Mouse (Mus musculus) neural tube, embryonic 12.5 days (tissue): ENCODE data around the gene Polr2e. TPM values are rescaled to one million over a fixed set of nuclear protein-coding genes. Genes with fewer than 3 reads are reported as not detected.

Experiments
- ATAC-seq: fragments of 200-750 bp; cut with Nextera tagmentation; 2 replicates; pipeline ENCODE4 v1.8.0; 2017; ENCODE audit warnings: low read depth, mild to moderate bottlenecking, moderate TSS enrichment, moderate library complexity; ENCODE audit not compliant: low FRiP score
- H3K27ac ChIP-seq: fragments of 300-500 bp; sonication (generic); 2 replicates; pipeline ENCODE4 v1.5.1; 2016
- H3K27me3 ChIP-seq: fragments of 300-500 bp; sonication (generic); replicated peaks from 2 replicates; pipeline ENCODE4 v1.6.1; 2016; ENCODE audit warnings: mild to moderate bottlenecking
- H3K36me3 ChIP-seq: fragments of 300-500 bp; sonication (generic); 2 replicates; pipeline ENCODE4 v1.6.1; 2016; ENCODE audit warnings: mild to moderate bottlenecking
- H3K4me1 ChIP-seq: fragments of 300-500 bp; sonication (generic); 2 replicates; pipeline ENCODE4 v1.6.1; 2016
- H3K4me2 ChIP-seq: fragments of 300-500 bp; sonication (generic); replicated peaks from 2 replicates; pipeline ENCODE4 v1.6.1; 2016; ENCODE audit warnings: mild to moderate bottlenecking
- H3K4me3 ChIP-seq: fragments of 300-500 bp; sonication (generic); 2 replicates; pipeline ENCODE4 v1.5.1; 2016
- H3K9ac ChIP-seq: fragments of 300-500 bp; sonication (generic); 2 replicates; pipeline ENCODE4 v1.6.1; 2016; ENCODE audit warnings: mild to moderate bottlenecking
- H3K9me3 ChIP-seq: fragments of 300-500 bp; sonication (generic); 2 replicates; pipeline ENCODE4 v1.6.1; 2016; ENCODE audit warnings: mild to moderate bottlenecking
- WGBS: fragments of 180-500 bp; shearing (Covaris S2); methylation state at CpG from one replicate; pipeline ENCODE4 v1.1.7; 2016; 5-methylcytosine and 5-hydroxymethylcytosine counted together
- polyA plus RNA-seq: library from polyadenylated mRNA; unstranded; fragments of >200 nt; fragmentation: Nextera tagmentation; extraction: Ambion mirVana; gene quantifications from 2 replicates; pipeline ENCODE4 v1.2.1, GENCODE M21; 2016

Polr2e gene
- polyA plus RNA-seq, result 160 and 166 TPM in 2 replicates

GRCm38 (mm10) chr10:80039559-80039979, at the start of gene Polr2e:
Polr2e (minus strand) TSS chr10:80039795.
- Histone ChIP-seq H3K4me1 (peaks cover 15% of the 10 kb centered on the region), H3K4me2 (peak within 1 kb of the TSS; percentile 86), H3K36me3 (peaks cover 38% of the 10 kb centered on the region), H3K4me3 (peak within 1 kb of the TSS; percentile 86), H3K27me3 (no peaks in the 10 kb centered on the region), H3K27ac (no peak within 1 kb of the TSS), H3K9me3 (no peaks in the 10 kb centered on the region), H3K9ac (peak within 1 kb of the TSS; percentile 80)
- under 1% methylated on average over 40 of the region's 40 CpGs for WGBS
- peak; percentile 96 for ATAC-seq

GRCm38 (mm10) chr10:80089146-80089545, 49.6 kb upstream of the Polr2e start:
- 62% methylated on average over 4 of the region's 4 CpGs for WGBS
- ATAC-seq, result no peak

GRCm38 (mm10) chr10:80087483-80087882, 47.9 kb upstream of the Polr2e start:
- Histone ChIP-seq H3K4me2 (no peak overlapping the region), H3K9ac (no peak overlapping the region), H3K36me3 (peaks cover 20% of the 10 kb centered on the region), H3K4me3 (no peak overlapping the region), H3K9me3 (no peaks in the 10 kb centered on the region), H3K27ac (no peak overlapping the region), H3K4me1 (no peaks in the 10 kb centered on the region), H3K27me3 (no peaks in the 10 kb centered on the region)
- ATAC-seq, result no peak
- 92% methylated on average over 8 of the region's 8 CpGs for WGBS

More at GRCm38 (mm10) chr10:80089146-80089545, 49.6 kb upstream of the Polr2e start:
- no peak overlapping the region for H3K4me2 ChIP-seq
- H3K27ac ChIP-seq, result no peak overlapping the region
- no peaks in the 10 kb centered on the region for H3K27me3 ChIP-seq
- H3K9me3 ChIP-seq, result no peaks in the 10 kb centered on the region
- peaks cover 4% of the 10 kb centered on the region; the same call in 1 of the 2 replicates for H3K36me3 ChIP-seq
- H3K4me1 ChIP-seq, result no peaks in the 10 kb centered on the region
- H3K9ac ChIP-seq, result 0 out of 2 replicates have a peak overlapping the region, but pooled peaks have one; percentile 5
- H3K4me3 ChIP-seq, result no peak overlapping the region

- ATAC-seq, result no peak
- H3K9ac ChIP-seq, result no peak overlapping the region
- H3K4me2 ChIP-seq, result no peak overlapping the region
- no peaks in the 10 kb centered on the region for H3K27me3 ChIP-seq
- H3K4me3 ChIP-seq, result no peak overlapping the region
- no peak overlapping the region for H3K27ac ChIP-seq
- no peaks in the 10 kb centered on the region for H3K4me1 ChIP-seq
- H3K9me3 ChIP-seq, result no peaks in the 10 kb centered on the region
- peaks cover 26% of the 10 kb centered on the region for H3K36me3 ChIP-seq
- 83% methylated on average over 3 of the region's 3 CpGs for WGBS
These were observed 47.3 kb upstream of the Polr2e start for GRCm38 (mm10) chr10:80086847-80087246.

- Histone ChIP-seq H3K27me3 (no peaks in the 10 kb centered on the region), H3K4me3 (no peak overlapping the region), H3K27ac (no peak overlapping the region), H3K36me3 (peaks cover 45% of the 10 kb centered on the region), H3K9ac (no peak overlapping the region), H3K4me1 (no peaks in the 10 kb centered on the region), H3K9me3 (no peaks in the 10 kb centered on the region), H3K4me2 (no peak overlapping the region)
- 76% methylated on average over 9 of the region's 9 CpGs for whole genome bisulfite sequencing
- ATAC-seq, result no peak
These were observed 45.4 kb upstream of the Polr2e start for GRCm38 (mm10) chr10:80084817-80085487.

GRCm38 (mm10) chr10:80081075-80081474, 41.5 kb upstream of the Polr2e start:
- ATAC-seq, result no peak

GRCm38 (mm10) chr10:80080396-80081070, 40.9 kb upstream of the Polr2e start:
- H3K4me2 ChIP-seq, result no peak overlapping the region
- WGBS, result 88% methylated on average over 16 of the region's 16 CpGs
- no peak overlapping the region for H3K4me3 ChIP-seq
- no peak overlapping the region for H3K9ac ChIP-seq
- peaks cover 61% of the 10 kb centered on the region for H3K36me3 ChIP-seq
- no peak overlapping the region for H3K27ac ChIP-seq
- no peaks in the 10 kb centered on the region for H3K9me3 ChIP-seq
- no peak for ATAC-seq
- peaks cover 4% of the 10 kb centered on the region; the same call in 1 of the 2 replicates for H3K4me1 ChIP-seq
- H3K27me3 ChIP-seq, result no peaks in the 10 kb centered on the region

More at GRCm38 (mm10) chr10:80081075-80081474, 41.5 kb upstream of the Polr2e start:
- Histone ChIP-seq H3K4me1 (no peaks in the 10 kb centered on the region; the same call in 1 of the 2 replicates), H3K27me3 (no peaks in the 10 kb centered on the region), H3K9me3 (no peaks in the 10 kb centered on the region), H3K9ac (no peak overlapping the region), H3K27ac (no peak overlapping the region), H3K4me3 (no peak overlapping the region), H3K36me3 (peaks cover 61% of the 10 kb centered on the region), H3K4me2 (no peak overlapping the region)
- whole genome bisulfite sequencing, result 83% methylated on average over 3 of the region's 3 CpGs

- no peak overlapping the region for H3K4me3 ChIP-seq
- ATAC-seq, result no peak
- H3K27ac ChIP-seq, result no peak overlapping the region
- H3K9ac ChIP-seq, result no peak overlapping the region
- H3K4me2 ChIP-seq, result no peak overlapping the region
- peaks cover 50% of the 10 kb centered on the region for H3K36me3 ChIP-seq
- H3K9me3 ChIP-seq, result no peaks in the 10 kb centered on the region
- WGBS, result 94% methylated on average over 1 of the region's 1 CpGs
- peaks cover 7% of the 10 kb centered on the region; the same call in 1 of the 2 replicates for H3K4me1 ChIP-seq
- H3K27me3 ChIP-seq, result no peaks in the 10 kb centered on the region
These were observed 38.8 kb upstream of the Polr2e start for GRCm38 (mm10) chr10:80078366-80078765.

GRCm38 (mm10) chr10:80077312-80077711, 37.7 kb upstream of the Polr2e start:
- peaks cover 7% of the 10 kb centered on the region; the same call in 1 of the 2 replicates for H3K4me1 ChIP-seq

GRCm38 (mm10) chr10:80076386-80076785, 36.8 kb upstream of the Polr2e start:
- Histone ChIP-seq H3K4me1 (peaks cover 10% of the 10 kb centered on the region; the same call in 1 of the 2 replicates), H3K27me3 (no peaks in the 10 kb centered on the region), H3K9me3 (no peaks in the 10 kb centered on the region), H3K4me2 (no peak overlapping the region), H3K36me3 (peaks cover 31% of the 10 kb centered on the region), H3K9ac (no peak overlapping the region), H3K4me3 (no peak overlapping the region), H3K27ac (no peak overlapping the region)
- WGBS, result 91% methylated on average over 4 of the region's 4 CpGs
- no peak for ATAC-seq

More at GRCm38 (mm10) chr10:80077312-80077711, 37.7 kb upstream of the Polr2e start:
- 93% methylated on average over 5 of the region's 5 CpGs for WGBS
- Histone ChIP-seq H3K4me2 (no peak overlapping the region), H3K4me3 (no peak overlapping the region), H3K27me3 (no peaks in the 10 kb centered on the region), H3K27ac (no peak overlapping the region), H3K9me3 (no peaks in the 10 kb centered on the region), H3K36me3 (peaks cover 40% of the 10 kb centered on the region), H3K9ac (no peak overlapping the region)
- ATAC-seq, result no peak

GRCm38 (mm10) chr10:80075924-80076323, 36.3 kb upstream of the Polr2e start:
- Histone ChIP-seq H3K36me3 (peaks cover 26% of the 10 kb centered on the region), H3K4me2 (no peak overlapping the region), H3K9me3 (no peaks in the 10 kb centered on the region), H3K27ac (no peak overlapping the region), H3K4me3 (no peak overlapping the region), H3K27me3 (no peaks in the 10 kb centered on the region), H3K4me1 (peaks cover 12% of the 10 kb centered on the region; the same call in 1 of the 2 replicates), H3K9ac (no peak overlapping the region)
- WGBS, result 50% methylated on average over 1 of the region's 1 CpGs
- no peak for ATAC-seq

- H3K4me2 ChIP-seq, result peak overlapping the region; percentile 28
These were observed 35.4 kb upstream of the Polr2e start for GRCm38 (mm10) chr10:80074813-80075601.

More at GRCm38 (mm10) chr10:80074813-80075601, 35.4 kb upstream of the Polr2e start:
- Histone ChIP-seq H3K9me3 (no peaks in the 10 kb centered on the region), H3K9ac (no peak overlapping the region), H3K27ac (no peak overlapping the region), H3K36me3 (peaks cover 17% of the 10 kb centered on the region), H3K27me3 (no peaks in the 10 kb centered on the region), H3K4me3 (no peak overlapping the region), H3K4me1 (peaks cover 15% of the 10 kb centered on the region; the same call in 1 of the 2 replicates)
- WGBS, result 17% methylated on average over 28 of the region's 28 CpGs
- ATAC-seq, result no peak
